Mouse (Mus musculus) intestine, embryonic 16.5 days (tissue): ENCODE data around the gene Atf1. TPM values are rescaled to one million over a fixed set of nuclear protein-coding genes. Genes with fewer than 3 reads are reported as not detected.

Experiments
- ATAC-seq: fragments of 200-750 bp; cut with Nextera tagmentation; 2 replicates; pipeline ENCODE4 v1.8.0; 2017; ENCODE audit warnings: moderate TSS enrichment, moderate library complexity
- H3K27ac ChIP-seq: fragments of 300-500 bp; sonication (generic); 2 replicates; pipeline ENCODE4 v1.5.1; 2014; ENCODE audit warnings: mild to moderate bottlenecking, low read length
- H3K27me3 ChIP-seq: fragments of 300-500 bp; sonication (generic); replicated peaks from 2 replicates; pipeline ENCODE4 v1.6.1; 2014; ENCODE audit warnings: low read length, control low read depth, mixed read lengths; ENCODE audit not compliant: control insufficient read depth, insufficient read depth
- H3K36me3 ChIP-seq: fragments of 300-500 bp; sonication (generic); 2 replicates; pipeline ENCODE4 v1.6.1; 2014; ENCODE audit warnings: low read length, control low read depth; ENCODE audit not compliant: control insufficient read depth, insufficient read depth
- H3K4me1 ChIP-seq: fragments of 300-500 bp; sonication (generic); 2 replicates; pipeline ENCODE4 v1.6.1; 2014; ENCODE audit warnings: low read length, control low read depth, mixed read lengths; ENCODE audit not compliant: control insufficient read depth, insufficient read depth
- H3K4me2 ChIP-seq: fragments of 300-500 bp; sonication (generic); 2 replicates; pipeline ENCODE4 v1.6.1; 2014; ENCODE audit warnings: low read depth, low read length, control low read depth
- H3K4me3 ChIP-seq: fragments of 300-500 bp; sonication (generic); 2 replicates; pipeline ENCODE4 v1.5.1; 2014; ENCODE audit warnings: mild to moderate bottlenecking, low read length
- H3K9ac ChIP-seq: fragments of 300-500 bp; sonication (generic); 2 replicates; pipeline ENCODE4 v1.6.1; 2014; ENCODE audit warnings: low read depth, low read length
- H3K9me3 ChIP-seq: fragments of 300-500 bp; sonication (generic); 2 replicates; pipeline ENCODE4 v1.6.1; 2016; ENCODE audit warnings: low read length, control low read depth; ENCODE audit not compliant: control insufficient read depth
- WGBS: fragments of 180-500 bp; shearing (Covaris S2); extraction: QIAGEN DNeasy Blood & Tissue Kit; methylation state at CpG from one replicate; pipeline ENCODE4 v1.1.7; 2014; 5-methylcytosine and 5-hydroxymethylcytosine counted together
- polyA plus RNA-seq: library from polyadenylated mRNA; unstranded; fragments of >200 nt; fragmentation: Nextera tagmentation; extraction: Ambion mirVana; gene quantifications from 2 replicates; pipeline ENCODE4 v1.2.1, GENCODE M21; 2015

Atf1 gene
- polyA plus RNA-seq, 1 experiment from 2014 or later = 36.4 TPM

DNA sequence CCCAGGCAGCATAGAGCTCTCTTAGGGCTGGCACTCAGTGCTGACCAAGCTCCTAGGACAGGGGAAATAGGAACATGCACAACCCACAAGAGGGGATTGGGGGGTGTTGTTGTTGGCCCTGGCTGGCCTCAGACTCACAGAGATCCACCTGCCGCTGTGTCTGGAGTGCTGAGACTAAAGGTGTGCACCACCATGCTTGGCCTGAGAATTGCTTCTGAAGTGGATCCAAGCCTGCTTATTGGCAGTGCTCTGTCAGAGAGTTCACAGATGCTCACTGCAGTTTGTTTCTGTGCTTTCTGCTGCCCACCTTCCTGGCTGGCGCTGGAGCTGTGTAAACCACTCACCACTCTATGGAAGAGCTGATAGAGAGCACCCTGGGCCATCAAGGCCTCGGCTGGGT is 17.6 kb upstream of the Atf1 start:
- Histone ChIP-seq H3K4me1 (no peaks in the 10 kb centered on the region), H3K27me3 (no peaks in the 10 kb centered on the region), H3K9ac (no peak overlapping the region), H3K4me2 (no peak overlapping the region), H3K4me3 (no peak overlapping the region), H3K27ac (no peak overlapping the region), H3K36me3 (peaks cover 8% of the 10 kb centered on the region; the same call in 1 of the 2 replicates), H3K9me3 (no peaks in the 10 kb centered on the region)
- 100% methylated on average over 3 of the region's 3 CpGs for WGBS
- ATAC-seq = no peak

DNA sequence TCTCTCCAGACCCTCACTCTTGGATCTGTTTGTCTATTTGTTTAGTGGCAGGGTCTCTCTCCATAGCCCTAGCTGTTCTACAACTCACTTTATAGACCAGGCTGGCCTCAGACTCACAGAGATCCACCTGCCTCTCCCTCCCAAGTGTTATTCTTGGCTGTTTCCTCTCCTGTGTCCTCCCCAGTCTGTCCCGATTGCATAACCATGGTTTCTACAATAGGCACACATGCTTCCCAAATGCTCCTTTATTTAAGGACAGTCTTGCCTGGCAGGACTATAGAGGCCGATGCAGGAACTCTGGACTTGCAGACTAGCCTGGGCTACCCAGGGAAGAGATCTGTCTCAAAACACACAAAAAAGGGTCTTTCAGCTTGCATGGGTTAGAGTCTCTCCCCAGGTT is 14.3 kb upstream of the Atf1 start:
- WGBS = 93% methylated on average over 2 of the region's 2 CpGs
- no peaks in the 10 kb centered on the region for H3K9me3 ChIP-seq

DNA sequence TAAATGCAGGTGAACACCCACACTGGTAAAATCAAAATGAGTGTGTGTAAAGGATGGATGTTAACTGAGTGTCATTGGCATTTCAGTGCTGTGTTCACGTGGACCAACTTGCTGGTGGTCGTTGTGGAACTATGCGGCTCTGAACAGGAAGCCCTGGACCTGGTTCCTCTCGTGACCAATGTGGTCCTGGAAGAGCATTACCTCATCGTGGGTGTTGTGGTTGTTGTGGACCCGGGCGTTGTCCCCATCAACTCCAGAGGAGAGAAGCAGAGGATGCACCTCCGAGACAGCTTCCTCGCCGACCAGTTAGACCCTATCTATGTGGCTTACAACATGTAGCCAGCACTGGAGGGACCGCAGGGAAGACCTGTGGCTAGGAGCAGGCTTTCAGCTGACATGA is 12.5 kb upstream of the Atf1 start:
- Histone ChIP-seq H3K4me3 (no peak overlapping the region), H3K36me3 (peaks cover 9% of the 10 kb centered on the region; the same call in 1 of the 2 replicates), H3K27me3 (no peaks in the 10 kb centered on the region), H3K4me2 (no peak overlapping the region), H3K9me3 (no peaks in the 10 kb centered on the region), H3K9ac (no peak overlapping the region), H3K27ac (no peak overlapping the region), H3K4me1 (no peaks in the 10 kb centered on the region)
- 92% methylated on average over 11 of the region's 11 CpGs for WGBS
- ATAC-seq = no peak

More for the DNA sequence above, 14.3 kb upstream of the Atf1 start:
- no peak overlapping the region for H3K9ac ChIP-seq
- no peak for ATAC-seq
- H3K27ac ChIP-seq = no peak overlapping the region
- H3K4me2 ChIP-seq = no peak overlapping the region
- no peak overlapping the region for H3K4me3 ChIP-seq
- no peaks in the 10 kb centered on the region for H3K27me3 ChIP-seq
- H3K4me1 ChIP-seq = no peaks in the 10 kb centered on the region
- peaks cover 11% of the 10 kb centered on the region; the same call in 1 of the 2 replicates for H3K36me3 ChIP-seq

DNA sequence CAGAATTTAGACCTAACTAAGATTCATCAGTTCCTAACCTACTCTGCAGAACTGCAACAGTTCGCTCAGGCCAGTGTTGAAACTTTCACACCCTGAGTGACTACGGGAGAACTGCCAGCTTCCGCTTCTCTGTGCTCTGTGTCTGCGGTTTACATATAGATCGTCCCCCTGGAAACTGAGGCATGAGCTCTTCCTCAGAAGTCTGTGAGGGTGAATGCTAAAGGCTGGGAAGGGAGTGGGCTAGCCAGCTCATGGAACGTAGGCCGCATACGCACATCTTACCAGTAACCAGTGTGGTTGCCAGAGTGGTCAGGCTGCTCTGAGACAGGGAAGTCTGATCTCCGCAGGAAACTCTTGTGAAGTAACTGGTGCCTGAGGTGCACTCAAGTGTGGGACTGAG is 11.4 kb upstream of the Atf1 start:
- H3K4me1 ChIP-seq = no peaks in the 10 kb centered on the region
- H3K4me3 ChIP-seq = no peak overlapping the region
- no peak for ATAC-seq
- H3K9ac ChIP-seq = no peak overlapping the region
- no peaks in the 10 kb centered on the region for H3K9me3 ChIP-seq
- H3K4me2 ChIP-seq = no peak overlapping the region
- H3K27ac ChIP-seq = no peak overlapping the region
- WGBS = 93% methylated on average over 9 of the region's 9 CpGs
- 0 out of 2 replicates have a peak, but pooled peaks cover 3% of the 10 kb centered on the region for H3K36me3 ChIP-seq
- H3K27me3 ChIP-seq = no peaks in the 10 kb centered on the region

DNA sequence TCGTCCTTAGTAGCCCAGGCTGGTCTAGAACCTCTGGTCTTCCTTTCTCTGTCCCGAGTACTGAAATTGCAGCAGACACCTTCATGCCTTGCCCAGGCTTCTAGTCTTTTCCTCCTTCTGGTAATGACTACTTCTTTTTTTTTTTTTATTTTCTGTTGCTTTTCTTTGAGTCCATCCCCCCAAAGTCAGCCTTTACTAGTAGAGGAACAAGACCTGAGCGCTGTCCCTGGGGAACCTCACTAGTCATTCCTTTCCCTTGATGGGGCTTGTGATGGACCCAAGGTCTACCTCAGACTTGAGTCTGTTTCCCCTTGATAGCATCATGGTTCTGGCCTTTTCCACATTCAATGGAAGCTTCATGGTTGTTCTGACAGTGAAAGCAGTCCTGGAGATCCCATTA is 9.6 kb upstream of the Atf1 start:
- WGBS = 93% methylated on average over 3 of the region's 3 CpGs

DNA sequence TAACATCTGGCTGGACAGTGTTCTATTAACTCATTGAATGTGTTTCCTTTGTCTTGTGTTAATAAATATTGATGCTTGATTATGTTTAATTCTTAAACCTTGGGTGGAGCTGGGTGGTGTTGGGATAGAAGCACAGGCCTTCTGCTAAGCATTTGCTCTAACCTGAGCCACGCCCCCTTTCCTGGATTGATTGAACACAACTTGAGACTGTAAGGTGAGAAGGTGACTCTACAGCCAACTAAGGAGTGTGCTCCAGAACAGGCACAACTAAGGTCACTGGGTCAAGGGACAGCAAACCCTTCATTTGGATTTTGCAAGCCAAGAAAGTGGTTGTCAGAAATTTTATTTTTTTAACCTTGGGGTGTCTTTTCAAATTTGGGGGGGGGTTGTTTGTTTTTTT is 8.2 kb upstream of the Atf1 start:
- no peak for ATAC-seq
- H3K36me3 ChIP-seq = 0 out of 2 replicates have a peak, but pooled peaks cover 3% of the 10 kb centered on the region
- H3K4me1 ChIP-seq = no peaks in the 10 kb centered on the region
- no peak overlapping the region for H3K4me3 ChIP-seq
- 0 out of 2 replicates have a peak, but pooled peaks cover 7% of the 10 kb centered on the region for H3K9me3 ChIP-seq
- no peak overlapping the region for H3K4me2 ChIP-seq
- H3K27ac ChIP-seq = no peak overlapping the region
- H3K9ac ChIP-seq = no peak overlapping the region
- WGBS = 67% methylated on average over 1 of the region's 1 CpGs
- no peaks in the 10 kb centered on the region for H3K27me3 ChIP-seq

More for the DNA sequence above, 9.6 kb upstream of the Atf1 start:
- no peak overlapping the region for H3K4me3 ChIP-seq
- no peaks in the 10 kb centered on the region for H3K4me1 ChIP-seq
- no peak overlapping the region for H3K27ac ChIP-seq
- H3K36me3 ChIP-seq = 0 out of 2 replicates have a peak, but pooled peaks cover 3% of the 10 kb centered on the region
- no peaks in the 10 kb centered on the region for H3K27me3 ChIP-seq
- no peak overlapping the region for H3K9ac ChIP-seq
- no peak overlapping the region for H3K4me2 ChIP-seq
- 0 out of 2 replicates have a peak, but pooled peaks cover 6% of the 10 kb centered on the region for H3K9me3 ChIP-seq
- no peak for ATAC-seq

DNA sequence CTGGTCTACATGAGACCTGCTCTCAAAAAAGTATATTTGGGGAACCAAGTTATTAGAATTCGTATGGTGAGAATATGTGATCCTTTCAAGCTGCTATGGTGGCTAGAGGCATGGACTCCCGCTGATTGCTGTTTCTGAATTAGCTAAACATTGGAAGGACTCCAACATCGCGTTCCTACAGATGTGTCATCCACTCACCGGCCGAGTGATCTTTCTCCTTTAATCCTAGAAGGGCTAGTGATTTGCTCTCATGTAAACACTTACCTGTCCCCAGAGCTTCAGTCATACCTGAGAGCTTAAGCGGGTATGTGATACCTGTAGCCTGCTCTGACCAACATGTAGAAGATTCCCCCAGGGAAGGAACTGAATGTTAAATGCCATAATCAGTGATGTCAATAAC is 6.7 kb upstream of the Atf1 start:
- ATAC-seq = no peak
- Histone ChIP-seq H3K4me3 (no peak overlapping the region), H3K36me3 (0 out of 2 replicates have a peak, but pooled peaks cover 3% of the 10 kb centered on the region), H3K27ac (no peak overlapping the region), H3K4me1 (no peaks in the 10 kb centered on the region), H3K9ac (no peak overlapping the region), H3K4me2 (no peak overlapping the region), H3K27me3 (no peaks in the 10 kb centered on the region), H3K9me3 (peaks cover 9% of the 10 kb centered on the region; the same call in 1 of the 2 replicates)
- 72% methylated on average over 7 of the region's 7 CpGs for WGBS

DNA sequence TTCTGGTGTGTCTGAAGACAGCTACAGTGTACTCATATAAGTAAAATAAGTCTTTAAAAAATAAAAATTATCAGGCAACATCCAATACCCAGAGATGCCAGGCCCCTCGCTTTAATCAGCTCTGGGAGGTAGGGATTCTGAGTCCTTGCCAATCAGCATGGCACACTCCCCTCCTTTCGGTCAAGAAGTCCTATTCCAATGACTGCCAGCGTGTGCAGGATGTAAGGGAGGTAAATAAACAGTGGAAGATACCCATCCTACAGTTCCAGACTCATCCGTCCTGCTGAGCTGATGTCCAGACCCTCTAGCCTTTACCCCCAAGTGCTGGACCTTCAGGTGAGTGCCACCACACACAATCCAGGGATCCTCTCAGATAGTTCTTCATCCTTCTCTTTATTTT is 2.2 kb upstream of the Atf1 start:
- 97% methylated on average over 4 of the region's 4 CpGs for WGBS
- no peak for ATAC-seq

DNA sequence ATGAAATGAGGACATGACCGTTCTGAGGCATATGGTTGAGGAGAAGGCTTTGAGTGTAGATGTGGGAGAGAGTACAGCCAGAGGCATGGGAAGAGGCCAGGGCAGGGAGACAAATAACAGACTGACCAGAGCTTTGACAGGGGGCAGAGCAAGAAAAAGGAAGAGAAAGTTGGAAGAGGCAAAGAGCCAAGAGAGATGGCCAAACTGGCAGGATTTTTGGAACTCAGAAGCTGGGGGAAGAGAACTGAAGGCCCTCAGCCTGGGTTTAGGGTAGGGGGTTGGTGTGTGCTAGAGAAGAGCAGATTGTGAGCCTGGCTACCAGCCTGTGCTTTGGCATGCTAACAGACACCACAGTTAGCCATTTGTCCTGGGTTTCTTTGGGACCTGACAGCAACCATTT is 1.7 kb upstream of the Atf1 start:
- Histone ChIP-seq H3K27me3 (no peaks in the 10 kb centered on the region), H3K27ac (no peak overlapping the region), H3K4me1 (peaks cover 11% of the 10 kb centered on the region), H3K36me3 (no peaks in the 10 kb centered on the region), H3K4me3 (no peak overlapping the region), H3K9me3 (peaks cover 9% of the 10 kb centered on the region; the same call in 1 of the 2 replicates), H3K9ac (no peak overlapping the region), H3K4me2 (no peak overlapping the region)
- ATAC-seq = no peak
- 95% methylated on average over 1 of the region's 1 CpGs for WGBS

More for the DNA sequence above, 2.2 kb upstream of the Atf1 start:
- Histone ChIP-seq H3K4me3 (no peak overlapping the region), H3K9ac (no peak overlapping the region), H3K9me3 (peaks cover 9% of the 10 kb centered on the region; the same call in 1 of the 2 replicates), H3K27me3 (no peaks in the 10 kb centered on the region), H3K4me2 (no peak overlapping the region), H3K36me3 (no peaks in the 10 kb centered on the region), H3K27ac (no peak overlapping the region), H3K4me1 (peaks cover 9% of the 10 kb centered on the region)
